Mouse (Mus musculus) midbrain, postnatal 0 days (tissue): ENCODE measurements at regions not wholly inside any gene's neighbourhood (a gene's known extent, or its start where the extent isn't known, plus 50 kb on each side); places are given as distances from the start of the nearest gene placed in this dataset.

Experiments
- ATAC-seq: fragments of 200-750 bp; cut with Nextera tagmentation; 2 replicates; pipeline ENCODE4 v1.8.0; 2017; ENCODE audit warnings: moderate number of reproducible peaks, mild to moderate bottlenecking, moderate TSS enrichment, moderate library complexity; ENCODE audit not compliant: low FRiP score
- DNase-seq: peaks from one replicate; pipeline ENCODE4 v3.0.0-alpha.2; 2015; ENCODE audit warnings: low spot score
- H3K27ac ChIP-seq: fragments of 300-500 bp; sonication (generic); 2 replicates; pipeline ENCODE4 v1.5.1; 2014; ENCODE audit warnings: low read depth, mild to moderate bottlenecking, low read length, mixed read lengths
- H3K27me3 ChIP-seq: fragments of 300-500 bp; sonication (generic); 2 replicates; pipeline ENCODE4 v1.6.1; 2014; ENCODE audit warnings: low read length, control low read depth, mixed read lengths; ENCODE audit not compliant: insufficient read depth
- H3K36me3 ChIP-seq: fragments of 300-500 bp; sonication (generic); 2 replicates; pipeline ENCODE4 v1.6.1; 2014; ENCODE audit warnings: low read length, control low read depth, mixed read lengths; ENCODE audit not compliant: insufficient read depth
- H3K4me1 ChIP-seq: fragments of 300-500 bp; sonication (generic); 2 replicates; pipeline ENCODE4 v1.6.1; 2014; ENCODE audit warnings: mild to moderate bottlenecking, control low read depth, antibody characterized with exemption, low read length, mixed read lengths; ENCODE audit not compliant: insufficient read depth
- H3K4me2 ChIP-seq: fragments of 300-500 bp; sonication (generic); 2 replicates; pipeline ENCODE4 v1.6.1; 2014; ENCODE audit warnings: low read depth, mild to moderate bottlenecking, low read length, mixed read lengths; ENCODE audit not compliant: poor library complexity, severe bottlenecking
- H3K4me3 ChIP-seq: fragments of 300-500 bp; sonication (generic); 2 replicates; pipeline ENCODE4 v1.5.1; 2014; ENCODE audit warnings: low read depth, mild to moderate bottlenecking, low read length, moderate library complexity
- H3K9ac ChIP-seq: fragments of 300-500 bp; sonication (generic); replicated peaks from 2 replicates; pipeline ENCODE4 v1.6.1; 2014; ENCODE audit warnings: mild to moderate bottlenecking, low read length, moderate library complexity, mixed read lengths; ENCODE audit not compliant: poor library complexity, severe bottlenecking
- H3K9me3 ChIP-seq: fragments of 300-500 bp; sonication (generic); 2 replicates; pipeline ENCODE4 v1.6.1; 2016; ENCODE audit warnings: low read length, control low read depth
- CTCF ChIP-seq: IDR thresholded peaks from 2 replicates; pipeline ENCODE4 v1.5.1; 2016; ENCODE audit warnings: antibody characterized with exemption, mild to moderate bottlenecking
- WGBS: fragments of 180-500 bp; shearing (Covaris S2); extraction: QIAGEN DNeasy Blood & Tissue Kit; methylation state at CpG from one replicate; pipeline ENCODE4 v1.1.7; 2014; 5-methylcytosine and 5-hydroxymethylcytosine counted together

DNA sequence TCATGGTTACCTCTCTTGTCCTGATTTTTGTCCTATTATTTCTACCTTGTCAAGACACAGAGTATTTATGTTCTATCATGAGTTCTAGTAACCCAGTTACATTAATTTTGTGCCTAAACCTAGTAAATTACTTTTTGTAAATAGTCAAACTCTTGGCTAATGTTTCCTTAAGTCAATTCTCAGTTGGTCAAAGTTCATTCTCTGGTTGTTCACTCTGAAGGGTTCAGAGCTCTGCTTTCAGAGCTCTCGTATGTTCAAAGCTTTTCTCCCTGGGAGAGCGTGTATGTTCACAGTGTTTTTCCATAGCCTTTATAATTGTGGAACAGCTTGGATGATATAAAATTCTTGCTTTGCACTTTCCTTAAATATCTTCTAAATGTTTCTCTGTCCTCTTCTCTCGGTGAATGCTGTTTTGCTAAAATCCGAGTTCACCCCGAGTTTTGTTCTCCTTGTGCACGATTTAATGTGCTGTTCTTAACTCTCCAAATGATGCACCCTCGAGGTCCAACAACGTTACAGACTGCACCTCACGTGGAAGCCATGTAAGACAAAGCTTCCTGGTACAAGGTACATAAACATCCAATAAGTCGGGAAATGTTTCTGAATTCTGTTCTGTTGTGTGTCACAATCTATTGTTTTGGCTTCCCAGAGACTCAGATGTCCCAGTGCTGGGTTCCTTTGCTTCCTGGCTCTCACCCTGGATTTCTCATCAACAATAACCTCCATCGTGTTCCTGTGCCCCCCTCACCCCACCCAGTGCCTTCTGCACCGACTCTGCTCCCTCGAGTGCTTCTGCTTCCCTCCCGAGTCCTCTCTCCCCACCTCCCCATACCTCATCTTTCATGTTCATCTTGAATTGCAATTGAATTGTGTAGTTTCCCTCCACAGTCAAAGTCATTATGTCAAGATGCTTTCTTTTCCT is 90.3 kb upstream of the Npas2 start:
- Histone ChIP-seq H3K9ac (no peak overlapping the region), H3K36me3 (no peaks in the 10 kb centered on the region), H3K4me3 (no peak overlapping the region), H3K4me2 (no peak overlapping the region), H3K27me3 (no peaks in the 10 kb centered on the region), H3K27ac (no peak overlapping the region), H3K9me3 (no peaks in the 10 kb centered on the region), H3K4me1 (no peaks in the 10 kb centered on the region)
- ATAC-seq (no peak), DNase-seq (no peak)
- TF ChIP-seq CTCF: no peak
- WGBS: 74% methylated on average over 14 of the region's 14 CpGs

DNA sequence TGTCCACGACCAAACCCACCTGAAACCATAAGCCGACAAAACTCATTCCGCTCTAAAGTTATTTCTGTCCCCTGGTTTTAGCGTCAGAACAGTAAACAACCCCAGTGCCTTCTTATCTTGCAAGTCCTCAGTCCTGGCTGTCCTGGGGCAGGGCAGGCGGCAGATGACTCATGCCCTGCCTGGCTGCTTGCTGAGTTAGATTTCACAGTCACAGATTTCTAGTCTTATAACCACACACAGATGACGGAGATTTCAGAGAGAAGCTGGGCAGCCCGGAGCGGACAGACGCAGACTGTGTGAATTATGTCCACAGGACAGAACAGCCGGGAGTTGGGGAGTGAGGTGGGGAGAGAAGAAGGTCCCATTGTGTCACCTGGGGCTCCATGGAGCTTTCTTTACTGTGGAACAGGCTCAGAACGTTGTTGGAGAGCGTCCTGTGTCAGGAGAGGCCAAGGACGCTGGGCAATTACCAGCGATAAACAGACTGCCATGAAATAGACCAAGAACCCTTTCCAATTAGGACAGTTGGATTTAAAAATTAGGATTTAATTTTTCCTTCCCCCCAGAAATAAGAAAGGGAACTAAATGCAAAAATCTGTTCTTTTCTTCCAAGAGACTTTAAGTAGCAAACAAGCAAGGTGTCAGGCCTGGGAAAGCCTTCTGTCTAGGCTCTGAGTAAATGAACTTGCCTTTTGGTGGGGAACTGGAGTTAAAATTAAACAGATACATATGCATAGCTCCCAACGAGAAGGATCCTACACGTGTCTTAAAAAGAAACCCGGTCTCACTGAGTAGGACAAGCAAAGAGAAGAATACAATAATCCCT is 87.8 kb upstream of the Npas2 start:
- Histone ChIP-seq H3K9ac (no peak overlapping the region), H3K4me2 (no peak overlapping the region), H3K9me3 (no peaks in the 10 kb centered on the region), H3K4me1 (no peaks in the 10 kb centered on the region), H3K36me3 (no peaks in the 10 kb centered on the region), H3K27me3 (no peaks in the 10 kb centered on the region), H3K27ac (no peak overlapping the region), H3K4me3 (no peak overlapping the region)
- DNase-seq (no peak), ATAC-seq (no peak)
- 51% methylated on average over 17 of the region's 17 CpGs for WGBS
- no peak for TF ChIP-seq CTCF

DNA sequence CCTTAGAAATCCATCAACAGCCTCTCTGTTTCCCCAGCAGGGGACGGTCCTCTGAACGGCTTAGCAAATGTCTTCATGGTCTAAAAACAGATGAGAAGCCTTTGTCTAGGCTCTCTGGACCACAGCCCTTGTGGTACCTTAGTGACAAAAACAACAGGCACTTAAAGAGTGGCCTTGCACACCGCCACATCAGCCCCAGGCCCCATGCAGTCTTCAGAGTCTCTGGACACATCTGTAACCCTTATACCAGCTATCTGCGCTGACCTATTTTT is 87.2 kb upstream of the Npas2 start:
- H3K27ac ChIP-seq: no peak overlapping the region
- H3K27me3 ChIP-seq: no peaks in the 10 kb centered on the region
- TF ChIP-seq CTCF: peak; percentile 8; the same call in 1 of the 2 replicates
- WGBS: 36% methylated on average over 4 of the region's 4 CpGs
- no peak overlapping the region for H3K9ac ChIP-seq
- H3K4me3 ChIP-seq: no peak overlapping the region
- H3K4me2 ChIP-seq: no peak overlapping the region
- no peaks in the 10 kb centered on the region for H3K9me3 ChIP-seq
- H3K36me3 ChIP-seq: no peaks in the 10 kb centered on the region
- DNase-seq: no peak
- no peak for ATAC-seq
- no peaks in the 10 kb centered on the region for H3K4me1 ChIP-seq

- Histone ChIP-seq H3K27ac (no peak overlapping the region), H3K27me3 (no peaks in the 10 kb centered on the region)
- WGBS: 69% methylated on average over 6 of the region's 6 CpGs
Measured at GRCm38 (mm10) chr1:39106650-39107049, 86.9 kb upstream of the Npas2 start.

DNA sequence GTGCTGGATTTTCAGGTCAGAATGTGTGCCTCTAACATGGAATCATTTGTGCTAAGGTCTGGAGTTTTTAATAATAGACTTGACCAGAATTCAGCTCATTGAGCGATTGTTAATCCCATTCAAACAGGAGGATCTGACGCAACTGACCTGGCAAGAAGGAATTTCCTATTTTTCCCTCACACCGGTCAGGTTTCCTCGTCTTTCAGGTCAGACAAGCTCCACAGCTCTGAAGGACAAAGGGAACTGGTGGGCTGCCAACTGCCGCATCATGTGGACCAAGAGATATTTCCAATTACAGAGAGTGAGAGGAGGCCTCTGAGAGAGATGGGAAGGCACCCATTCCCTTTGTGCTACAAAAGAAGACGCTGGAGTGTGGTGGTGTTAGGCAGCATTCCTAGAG is 77.2 kb upstream of the Npas2 start:
- no peak for DNase-seq

More at GRCm38 (mm10) chr1:39106650-39107049, 86.9 kb upstream of the Npas2 start:
- DNase-seq (no peak), ATAC-seq (no peak)
- Histone ChIP-seq H3K9me3 (no peaks in the 10 kb centered on the region), H3K9ac (no peak overlapping the region), H3K4me2 (no peak overlapping the region), H3K4me1 (no peaks in the 10 kb centered on the region), H3K36me3 (no peaks in the 10 kb centered on the region), H3K4me3 (no peak overlapping the region)
- no peak for TF ChIP-seq CTCF

More for the DNA sequence above, 77.2 kb upstream of the Npas2 start:
- no peak overlapping the region for H3K4me2 ChIP-seq
- TF ChIP-seq CTCF: no peak
- H3K36me3 ChIP-seq: no peaks in the 10 kb centered on the region
- no peaks in the 10 kb centered on the region for H3K4me1 ChIP-seq
- H3K27me3 ChIP-seq: no peaks in the 10 kb centered on the region
- WGBS: 81% methylated on average over 6 of the region's 6 CpGs
- ATAC-seq: no peak
- no peak overlapping the region for H3K27ac ChIP-seq
- no peaks in the 10 kb centered on the region for H3K9me3 ChIP-seq
- no peak overlapping the region for H3K4me3 ChIP-seq
- H3K9ac ChIP-seq: no peak overlapping the region
